Comparison of ENCODE assay signal across 8 mouse cellular contexts in genomic region chr7:45708221-45708761, GRCm38 (mm10). TPM values are rescaled to one million over a fixed set of nuclear protein-coding genes. Genes with fewer than 3 reads are reported as not detected.
DNase-seq lines count a peak whose midpoint lies in the region; ATAC-seq and TF ChIP-seq lines count a peak whose summit lies in the region.

No protein-coding gene starts in this region.

- H3K4me1 ChIP-seq in testis, adult 2 months (ENCODE audit: control insufficient read depth, insufficient read depth, low read length): peaks cover 62% of the 10 kb centered on the region
- peaks cover 68% of the 10 kb centered on the region for H3K4me1 ChIP-seq in forebrain, embryonic 13.5 days
- H3K4me1 ChIP-seq in hindbrain, embryonic 13.5 days (replicated peaks): peaks cover 72% of the 10 kb centered on the region
- H3K4me1 ChIP-seq in liver, embryonic 11.5 days (replicated peaks; ENCODE audit: control insufficient read depth, insufficient read depth, low read length): peaks cover 38% of the 10 kb centered on the region
- H3K4me1 ChIP-seq in stomach, postnatal 0 days (replicated peaks; ENCODE audit: control insufficient read depth, insufficient read depth): peaks cover 15% of the 10 kb centered on the region; the same call in 1 of the 2 replicates

- no peak for TF ChIP-seq EP300 in stomach, postnatal 0 days (optimal IDR thresholded peaks at IDR 0.05)

- no peak for DNase-seq in testis, postnatal 14 days (ENCODE audit: low spot score)
- DNase-seq in liver, embryonic 11.5 days (ENCODE audit: low spot score): no peak
- DNase-seq in stomach, postnatal 0 days (ENCODE audit: low spot score): peak; percentile 61
- no peak for DNase-seq in urinary bladder, adult 2 months (ENCODE audit: low spot score)
- no peak for DNase-seq in urinary bladder, postnatal 36 days (ENCODE audit: low spot score in 2 of 2)

- no peak for TF ChIP-seq POLR2A in testis, adult 2 months (IDR thresholded peaks at IDR 0.05; ENCODE audit: control insufficient read depth, low read depth, low read length)

- H3K4me3 ChIP-seq in testis, adult 2 months (ENCODE audit: control insufficient read depth, low read depth, low read length): peak overlapping the region; percentile 58
- no peak overlapping the region for H3K4me3 ChIP-seq in forebrain, embryonic 13.5 days
- H3K4me3 ChIP-seq in hindbrain, embryonic 13.5 days: no peak overlapping the region
- no peak overlapping the region for H3K4me3 ChIP-seq in liver, embryonic 11.5 days (ENCODE audit: low read depth, low read length)
- H3K4me3 ChIP-seq in stomach, postnatal 0 days (ENCODE audit: low read depth, low read length): peak overlapping the region; percentile 24; the same call in 1 of the 2 replicates

- 59% methylated on average over 13 of the region's 13 CpGs for WGBS in forebrain, embryonic 13.5 days
- 55% methylated on average over 13 of the region's 13 CpGs for WGBS in hindbrain, embryonic 13.5 days
- 40% methylated on average over 13 of the region's 13 CpGs for WGBS in liver, embryonic 11.5 days
- WGBS in stomach, postnatal 0 days: 24% methylated on average over 13 of the region's 13 CpGs

- ATAC-seq in forebrain, embryonic 13.5 days: no peak
- ATAC-seq in hindbrain, embryonic 13.5 days (ENCODE audit: low FRiP score): no peak
- no peak for ATAC-seq in liver, embryonic 11.5 days (replicated peaks; ENCODE audit: low FRiP score)
- no peak for ATAC-seq in stomach, postnatal 0 days (ENCODE audit: low FRiP score, low TSS enrichment)

- peak overlapping the region; percentile 99 for H3K4me2 ChIP-seq in forebrain, embryonic 13.5 days
- H3K4me2 ChIP-seq in hindbrain, embryonic 13.5 days: peak overlapping the region; percentile 97
- H3K4me2 ChIP-seq in liver, embryonic 11.5 days: peak overlapping the region; percentile 100
- peak overlapping the region; percentile 99 for H3K4me2 ChIP-seq in stomach, postnatal 0 days (replicated peaks; ENCODE audit: low read depth)

- H3K27ac ChIP-seq in testis, adult 2 months (ENCODE audit: control insufficient read depth, insufficient read depth, low read depth, low read length): peak overlapping the region; percentile 85
- H3K27ac ChIP-seq in forebrain, embryonic 13.5 days: peak overlapping the region; percentile 59
- H3K27ac ChIP-seq in hindbrain, embryonic 13.5 days: peak overlapping the region; percentile 56
- peak overlapping the region; percentile 82 for H3K27ac ChIP-seq in liver, embryonic 11.5 days (ENCODE audit: low read depth, low read length)
- peak overlapping the region; percentile 96 for H3K27ac ChIP-seq in stomach, postnatal 0 days (replicated peaks)

- TF ChIP-seq CTCF in testis, adult 2 months (IDR thresholded peaks at IDR 0.05; ENCODE audit: control insufficient read depth, insufficient read depth, insufficient replicate concordance, low read depth, low read length): no peak
- no peak for TF ChIP-seq CTCF in stomach, postnatal 0 days (IDR thresholded peaks at IDR 0.05; ENCODE audit: low read depth)

- H3K36me3 ChIP-seq in testis, adult 2 months (ENCODE audit: control insufficient read depth, insufficient read depth, low read length): peaks cover 2% of the 10 kb centered on the region
- peaks cover 37% of the 10 kb centered on the region for H3K36me3 ChIP-seq in forebrain, embryonic 13.5 days (ENCODE audit: poor library complexity, severe bottlenecking)
- H3K36me3 ChIP-seq in hindbrain, embryonic 13.5 days: peaks cover 37% of the 10 kb centered on the region
- peaks cover 26% of the 10 kb centered on the region for H3K36me3 ChIP-seq in liver, embryonic 11.5 days (ENCODE audit: control insufficient read depth, insufficient read depth, low read length)
- H3K36me3 ChIP-seq in stomach, postnatal 0 days (ENCODE audit: control insufficient read depth, insufficient read depth, low read length): peaks cover 23% of the 10 kb centered on the region

- no peaks in the 10 kb centered on the region for H3K9me3 ChIP-seq in forebrain, embryonic 13.5 days (replicated peaks)
- H3K9me3 ChIP-seq in hindbrain, embryonic 13.5 days: no peaks in the 10 kb centered on the region
- H3K9me3 ChIP-seq in liver, embryonic 11.5 days (ENCODE audit: control insufficient read depth, low read length): no peaks in the 10 kb centered on the region
- no peaks in the 10 kb centered on the region for H3K9me3 ChIP-seq in stomach, postnatal 0 days (ENCODE audit: control insufficient read depth, low read length)

- H3K9ac ChIP-seq in forebrain, embryonic 13.5 days: peak overlapping the region; percentile 6
- H3K9ac ChIP-seq in hindbrain, embryonic 13.5 days: peak overlapping the region; percentile 80; the same call in 1 of the 2 replicates
- 0 out of 2 replicates have a peak overlapping the region, but pooled peaks have one; percentile 9 for H3K9ac ChIP-seq in liver, embryonic 11.5 days (ENCODE audit: low read depth, low read length)
- H3K9ac ChIP-seq in stomach, postnatal 0 days (ENCODE audit: low read length): peak overlapping the region; percentile 43

- H3K27me3 ChIP-seq in testis, adult 2 months (ENCODE audit: control insufficient read depth, insufficient read depth, low read length): no peaks in the 10 kb centered on the region
- H3K27me3 ChIP-seq in forebrain, embryonic 13.5 days: no peaks in the 10 kb centered on the region
- no peaks in the 10 kb centered on the region for H3K27me3 ChIP-seq in hindbrain, embryonic 13.5 days
- H3K27me3 ChIP-seq in liver, embryonic 11.5 days (replicated peaks; ENCODE audit: control insufficient read depth, insufficient read depth, low read length): no peaks in the 10 kb centered on the region
- H3K27me3 ChIP-seq in stomach, postnatal 0 days (ENCODE audit: control insufficient read depth, insufficient read depth, low read length): no peaks in the 10 kb centered on the region

RNA-seq across cellular contexts. Expression of gene Dbp, which starts 3.4 kb away (rescaled TPM):
- 11.2 and 12.9 TPM in 2 replicates for polyA plus RNA-seq in testis, adult 2 months (2012; rRNA removed)
- 2.5 and 3.0 TPM in 2 replicates for polyA plus RNA-seq in forebrain, embryonic 13.5 days (2015; fragmentation: Nextera tagmentation; extraction: Ambion mirVana)
- polyA plus RNA-seq in hindbrain, embryonic 13.5 days (2015; fragmentation: Nextera tagmentation; extraction: Ambion mirVana): 2.9 and 3.6 TPM in 2 replicates
- polyA plus RNA-seq in liver, embryonic 11.5 days (2014; fragmentation: Nextera tagmentation; extraction: Ambion mirVana): 1.8 and 1.9 TPM in 2 replicates
- polyA plus RNA-seq in stomach, postnatal 0 days (2015; fragmentation: Nextera tagmentation; extraction: Ambion mirVana): 8.8 and 12.6 TPM in 2 replicates
- polyA plus RNA-seq in urinary bladder, adult 2 months (2012; rRNA removed): 335 and 503 TPM in 2 replicates

RNA-seq across cellular contexts. Expression of gene Rpl18, which starts 7.0 kb away (rescaled TPM):
- polyA plus RNA-seq in testis, adult 2 months (2012; rRNA removed): 517 and 652 TPM in 2 replicates
- 808 and 823 TPM in 2 replicates for polyA plus RNA-seq in forebrain, embryonic 13.5 days (2015; fragmentation: Nextera tagmentation; extraction: Ambion mirVana)
- polyA plus RNA-seq in hindbrain, embryonic 13.5 days (2015; fragmentation: Nextera tagmentation; extraction: Ambion mirVana): 626 and 633 TPM in 2 replicates
- polyA plus RNA-seq in liver, embryonic 11.5 days (2014; fragmentation: Nextera tagmentation; extraction: Ambion mirVana): 1,405 and 1,469 TPM in 2 replicates
- 893 and 919 TPM in 2 replicates for polyA plus RNA-seq in stomach, postnatal 0 days (2015; fragmentation: Nextera tagmentation; extraction: Ambion mirVana)
- 594 and 906 TPM in 2 replicates for polyA plus RNA-seq in urinary bladder, adult 2 months (2012; rRNA removed)

RNA-seq across cellular contexts. Expression of gene Car11, which starts 8.6 kb away (rescaled TPM):
- polyA plus RNA-seq in testis, adult 2 months (2012; rRNA removed): 2.3 and 3.3 TPM in 2 replicates
- 14.9 and 19.8 TPM in 2 replicates for polyA plus RNA-seq in forebrain, embryonic 13.5 days (2015; fragmentation: Nextera tagmentation; extraction: Ambion mirVana)
- polyA plus RNA-seq in hindbrain, embryonic 13.5 days (2015; fragmentation: Nextera tagmentation; extraction: Ambion mirVana): 38.5 and 41.6 TPM in 2 replicates
- polyA plus RNA-seq in liver, embryonic 11.5 days (2014; fragmentation: Nextera tagmentation; extraction: Ambion mirVana): 1.0 and 1.2 TPM in 2 replicates
- polyA plus RNA-seq in stomach, postnatal 0 days (2015; fragmentation: Nextera tagmentation; extraction: Ambion mirVana): 2.7 and 4.4 TPM in 2 replicates
- 25.0 and 29.8 TPM in 2 replicates for polyA plus RNA-seq in urinary bladder, adult 2 months (2012; rRNA removed)

RNA-seq across cellular contexts. Expression of gene Sphk2, which starts 9.5 kb away (rescaled TPM):
- 33.4 and 34.6 TPM in 2 replicates for polyA plus RNA-seq in testis, adult 2 months (2012; rRNA removed)
- 25.3 and 29.7 TPM in 2 replicates for polyA plus RNA-seq in forebrain, embryonic 13.5 days (2015; fragmentation: Nextera tagmentation; extraction: Ambion mirVana)
- 24.1 and 25.0 TPM in 2 replicates for polyA plus RNA-seq in hindbrain, embryonic 13.5 days (2015; fragmentation: Nextera tagmentation; extraction: Ambion mirVana)
- polyA plus RNA-seq in liver, embryonic 11.5 days (2014; fragmentation: Nextera tagmentation; extraction: Ambion mirVana): 24.2 and 25.6 TPM in 2 replicates
- polyA plus RNA-seq in stomach, postnatal 0 days (2015; fragmentation: Nextera tagmentation; extraction: Ambion mirVana): 23.6 and 24.5 TPM in 2 replicates
- 22.1 and 25.6 TPM in 2 replicates for polyA plus RNA-seq in urinary bladder, adult 2 months (2012; rRNA removed)

RNA-seq across cellular contexts. Expression of gene Fam83e, which starts 12.7 kb away (rescaled TPM):
- 145 and 176 TPM in 2 replicates for polyA plus RNA-seq in testis, adult 2 months (2012; rRNA removed)
- 1.3 TPM in 2 replicates for polyA plus RNA-seq in forebrain, embryonic 13.5 days (2015; fragmentation: Nextera tagmentation; extraction: Ambion mirVana)
- polyA plus RNA-seq in hindbrain, embryonic 13.5 days (2015; fragmentation: Nextera tagmentation; extraction: Ambion mirVana): 0.48 and 0.83 TPM in 2 replicates
- 0.77 and 1.1 TPM in 2 replicates for polyA plus RNA-seq in liver, embryonic 11.5 days (2014; fragmentation: Nextera tagmentation; extraction: Ambion mirVana)
- polyA plus RNA-seq in stomach, postnatal 0 days (2015; fragmentation: Nextera tagmentation; extraction: Ambion mirVana): 21.6 and 24.8 TPM in 2 replicates
- 1.3 and 1.5 TPM in 2 replicates for polyA plus RNA-seq in urinary bladder, adult 2 months (2012; rRNA removed)

Comparison
In these comparisons a context has a peak if more than half of its experiments do, and no peak if none do; other contexts are left out.
1. H3K4me3 ChIP-seq: peak in testis, adult 2 months (single experiment) and stomach, postnatal 0 days (single experiment); none in forebrain, embryonic 13.5 days (single experiment), hindbrain, embryonic 13.5 days (single experiment) and liver, embryonic 11.5 days (single experiment).
2. H3K9ac ChIP-seq: peak in every context shown above with its lines; median percentile 80 in hindbrain, embryonic 13.5 days; 43 in stomach, postnatal 0 days; 9 in liver, embryonic 11.5 days; 6 in forebrain, embryonic 13.5 days.
3. RNA of gene Dbp, which starts 3.4 kb away (polyA plus RNA-seq): 335 to 503 TPM in urinary bladder, adult 2 months; 11.2 to 12.9 TPM in testis, adult 2 months, 8.8 to 12.6 TPM in stomach, postnatal 0 days, 2.9 to 3.6 TPM in hindbrain, embryonic 13.5 days, 2.5 to 3.0 TPM in forebrain, embryonic 13.5 days and 1.8 to 1.9 TPM in liver, embryonic 11.5 days; every median in the first group is over 10 times any median in the second.
4. Peak in every context shown above with its lines, with median percentiles within 50 percentile points of each other: H3K27ac ChIP-seq and H3K4me2 ChIP-seq.